Mouse (Mus musculus): Measurements from ENCODE around the gene Appl1. TPM values are rescaled to one million over a fixed set of nuclear protein-coding genes. Genes with fewer than 3 reads are reported as not detected.

Appl1 gene
- 39.3 and 47.7 TPM in 2 replicates for polyA plus RNA-seq (2015; fragmentation: Nextera tagmentation; extraction: Ambion mirVana)

GRCm38 (mm10) chr14:26971106-26971789, at the start of gene Appl1:
TSS of gene Appl1 (minus strand) at chr14:26971232.
- Histone ChIP-seq H3K9ac (peak within 1 kb of the TSS; percentile 79), H3K36me3 (no peaks in the 10 kb centered on the region), H3K27ac (replicated peaks) (peak within 1 kb of the TSS; percentile 91), H3K27me3 (no peaks in the 10 kb centered on the region), H3K4me2 (replicated peaks) (peak within 1 kb of the TSS; percentile 56), H3K9me3 (replicated peaks) (no peaks in the 10 kb centered on the region), H3K4me3 (replicated peaks) (peak within 1 kb of the TSS; percentile 92), H3K4me1 (no peaks in the 10 kb centered on the region)
- no peak for ATAC-seq (ENCODE audit: insufficient number of reproducible peaks, low FRiP score, low TSS enrichment, low read depth)
- 36% methylated on average over 10 of the region's 10 CpGs for whole genome bisulfite sequencing

- H3K4me2 ChIP-seq (replicated peaks) = no peak overlapping the region
- H3K4me1 ChIP-seq = no peaks in the 10 kb centered on the region
- 83% methylated on average over 14 of the region's 14 CpGs for WGBS
- no peak for ATAC-seq (ENCODE audit: insufficient number of reproducible peaks, low FRiP score, low TSS enrichment, low read depth)
- H3K9me3 ChIP-seq (replicated peaks) = no peaks in the 10 kb centered on the region
- no peak overlapping the region for H3K9ac ChIP-seq
- H3K4me3 ChIP-seq (replicated peaks) = no peak overlapping the region
- no peak overlapping the region for H3K27ac ChIP-seq (replicated peaks)
- H3K36me3 ChIP-seq = no peaks in the 10 kb centered on the region
- H3K27me3 ChIP-seq = no peaks in the 10 kb centered on the region
Observed at GRCm38 (mm10) chr14:27019850-27020249, 48.8 kb upstream of the Appl1 start.

DNA sequence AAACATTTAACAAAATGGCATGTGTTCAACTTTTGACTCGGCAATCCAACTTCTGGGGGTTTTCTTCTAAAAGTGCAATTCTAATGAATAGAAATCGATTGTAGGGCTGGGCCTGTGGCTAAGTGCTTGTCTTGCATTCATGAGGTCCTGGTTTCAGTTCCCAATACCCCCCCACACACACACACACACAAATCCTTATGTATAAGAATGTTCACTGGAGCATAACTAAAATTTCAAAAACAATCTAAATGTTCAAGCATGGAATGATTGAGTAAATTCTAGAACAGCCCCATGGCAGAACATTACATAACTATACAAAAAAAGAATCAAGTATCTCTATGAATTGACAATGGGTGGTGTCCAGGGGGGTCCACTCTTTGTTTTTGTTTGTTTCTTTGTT, 46.9 kb upstream of the Appl1 start:
- no peak overlapping the region for H3K27ac ChIP-seq (replicated peaks)
- H3K4me2 ChIP-seq (replicated peaks) = no peak overlapping the region
- no peaks in the 10 kb centered on the region for H3K27me3 ChIP-seq
- H3K4me3 ChIP-seq (replicated peaks) = no peak overlapping the region
- no peak overlapping the region for H3K9ac ChIP-seq
- ATAC-seq (ENCODE audit: insufficient number of reproducible peaks, low FRiP score, low TSS enrichment, low read depth) = no peak
- H3K9me3 ChIP-seq (replicated peaks) = no peaks in the 10 kb centered on the region
- no peaks in the 10 kb centered on the region for H3K36me3 ChIP-seq
- WGBS = 84% methylated on average over 2 of the region's 2 CpGs
- no peaks in the 10 kb centered on the region for H3K4me1 ChIP-seq

DNA sequence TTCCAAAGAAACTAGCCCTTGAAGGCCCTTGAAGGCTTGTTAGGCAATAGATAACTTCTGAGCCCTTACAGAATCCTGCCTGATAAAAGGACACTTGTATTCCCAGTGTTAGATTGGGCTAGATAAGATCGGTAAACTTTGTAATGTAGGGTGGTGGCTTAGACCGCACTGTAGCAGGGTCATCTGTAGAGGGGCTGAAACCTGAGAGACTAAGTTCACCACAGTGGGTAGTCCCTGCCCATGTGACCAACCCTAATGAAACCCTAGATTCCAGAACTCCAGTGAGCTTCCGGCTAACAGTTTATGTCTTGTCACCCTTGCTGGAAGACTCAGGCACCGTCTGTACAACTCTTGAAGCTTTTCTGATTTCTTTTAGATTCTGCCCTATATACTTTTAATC, 42.6 kb upstream of the Appl1 start:
- no peaks in the 10 kb centered on the region for H3K36me3 ChIP-seq
- ATAC-seq (ENCODE audit: insufficient number of reproducible peaks, low FRiP score, low TSS enrichment, low read depth) = no peak
- H3K4me3 ChIP-seq (replicated peaks) = no peak overlapping the region
- no peak overlapping the region for H3K4me2 ChIP-seq (replicated peaks)
- no peak overlapping the region for H3K27ac ChIP-seq (replicated peaks)
- H3K27me3 ChIP-seq = no peaks in the 10 kb centered on the region
- H3K9ac ChIP-seq = no peak overlapping the region
- WGBS = 47% methylated on average over 4 of the region's 4 CpGs
- no peaks in the 10 kb centered on the region for H3K9me3 ChIP-seq (replicated peaks)
- H3K4me1 ChIP-seq = no peaks in the 10 kb centered on the region

DNA sequence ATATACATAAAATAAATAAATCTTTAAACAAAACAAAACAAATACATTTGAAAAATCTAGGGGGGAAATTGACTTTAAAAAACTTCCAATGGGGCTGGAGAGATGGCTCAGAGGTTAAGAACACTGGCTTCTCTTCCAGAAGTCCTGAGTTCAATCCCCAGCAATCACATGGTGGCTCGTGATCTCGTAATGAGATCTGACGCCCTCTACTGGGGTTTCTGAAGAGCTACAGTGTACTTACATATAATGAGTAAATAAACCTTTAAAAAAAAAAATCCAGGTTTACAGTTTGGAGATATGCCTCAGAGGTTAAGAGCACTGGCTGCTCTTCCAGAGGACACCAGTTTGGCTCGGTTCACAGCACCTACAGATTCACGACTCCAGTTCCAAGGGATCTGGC, 40.5 kb upstream of the Appl1 start:
- H3K27ac ChIP-seq (replicated peaks) = no peak overlapping the region
- no peak overlapping the region for H3K4me3 ChIP-seq (replicated peaks)
- H3K9me3 ChIP-seq (replicated peaks) = no peaks in the 10 kb centered on the region
- H3K4me2 ChIP-seq (replicated peaks) = no peak overlapping the region
- 82% methylated on average over 5 of the region's 5 CpGs for WGBS
- H3K36me3 ChIP-seq = no peaks in the 10 kb centered on the region
- no peaks in the 10 kb centered on the region for H3K4me1 ChIP-seq
- H3K27me3 ChIP-seq = no peaks in the 10 kb centered on the region
- no peak for ATAC-seq (ENCODE audit: insufficient number of reproducible peaks, low FRiP score, low TSS enrichment, low read depth)
- H3K9ac ChIP-seq = no peak overlapping the region

- Histone ChIP-seq H3K4me3 (replicated peaks) (no peak overlapping the region), H3K4me2 (replicated peaks) (no peak overlapping the region), H3K9me3 (replicated peaks) (no peaks in the 10 kb centered on the region), H3K27me3 (no peaks in the 10 kb centered on the region), H3K9ac (no peak overlapping the region), H3K36me3 (no peaks in the 10 kb centered on the region), H3K27ac (replicated peaks) (no peak overlapping the region), H3K4me1 (no peaks in the 10 kb centered on the region)
- ATAC-seq (ENCODE audit: insufficient number of reproducible peaks, low FRiP score, low TSS enrichment, low read depth) = no peak
- 27% methylated on average over 6 of the region's 6 CpGs for WGBS
Observed at GRCm38 (mm10) chr14:27005937-27006336, 34.9 kb upstream of the Appl1 start.

DNA sequence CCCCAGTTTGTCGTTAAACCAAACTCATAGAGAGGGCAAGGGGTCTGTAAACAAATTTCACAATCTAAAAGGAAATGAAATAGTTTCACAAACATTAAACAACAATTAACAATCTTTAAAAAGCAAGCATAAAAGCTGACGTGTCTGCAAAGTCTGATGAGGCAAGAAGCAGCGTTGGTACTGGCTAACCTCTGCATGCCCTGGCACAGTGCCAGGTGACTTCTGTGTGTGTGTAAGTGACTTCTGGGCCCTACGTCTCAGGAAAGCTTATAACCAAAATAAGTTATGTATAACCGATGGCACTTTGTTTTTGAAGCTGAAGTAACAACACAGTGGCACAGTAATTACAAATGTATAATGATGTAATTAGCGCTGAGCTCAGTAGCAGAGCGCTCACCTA, 33.9 kb upstream of the Appl1 start:
- Histone ChIP-seq H3K27me3 (no peaks in the 10 kb centered on the region), H3K4me1 (no peaks in the 10 kb centered on the region), H3K9ac (no peak overlapping the region), H3K9me3 (replicated peaks) (no peaks in the 10 kb centered on the region), H3K36me3 (no peaks in the 10 kb centered on the region), H3K27ac (replicated peaks) (no peak overlapping the region), H3K4me2 (replicated peaks) (no peak overlapping the region), H3K4me3 (replicated peaks) (no peak overlapping the region)
- no peak for ATAC-seq (ENCODE audit: insufficient number of reproducible peaks, low FRiP score, low TSS enrichment, low read depth)
- WGBS = 68% methylated on average over 7 of the region's 7 CpGs

DNA sequence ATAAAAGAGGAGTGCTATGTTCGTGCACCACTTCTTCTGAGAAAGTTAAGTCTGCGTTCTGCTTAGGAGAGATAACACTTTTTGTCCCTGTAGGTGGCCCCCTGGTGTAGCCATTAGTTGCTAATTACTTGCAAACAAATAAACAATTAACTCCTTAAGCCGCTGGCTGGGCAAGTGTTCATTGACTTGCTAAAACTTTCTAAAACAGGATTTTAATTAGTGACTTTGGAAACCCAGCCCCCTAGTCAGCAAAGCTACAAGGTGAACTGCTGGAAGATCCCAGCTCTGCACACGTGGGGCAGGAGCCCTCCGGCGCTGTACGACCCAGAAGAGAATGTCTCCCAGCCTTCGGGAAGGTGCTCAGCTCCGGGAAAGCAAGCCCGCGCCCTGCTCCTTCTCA, 29.4 kb upstream of the Appl1 start:
- H3K27ac ChIP-seq (replicated peaks) = no peak overlapping the region
- H3K4me1 ChIP-seq = no peaks in the 10 kb centered on the region
- no peaks in the 10 kb centered on the region for H3K9me3 ChIP-seq (replicated peaks)
- no peak for ATAC-seq (ENCODE audit: insufficient number of reproducible peaks, low FRiP score, low TSS enrichment, low read depth)
- H3K9ac ChIP-seq = no peak overlapping the region
- 0 out of 2 replicates have a peak overlapping the region, but pooled peaks have one; percentile 17 for H3K4me2 ChIP-seq (replicated peaks)
- H3K27me3 ChIP-seq = no peaks in the 10 kb centered on the region
- no peak overlapping the region for H3K4me3 ChIP-seq (replicated peaks)
- WGBS = 4% methylated on average over 11 of the region's 11 CpGs
- no peaks in the 10 kb centered on the region for H3K36me3 ChIP-seq

GRCm38 (mm10) chr14:26996257-26996656, 25.2 kb upstream of the Appl1 start:
- Histone ChIP-seq H3K36me3 (no peaks in the 10 kb centered on the region), H3K27me3 (no peaks in the 10 kb centered on the region), H3K4me3 (replicated peaks) (no peak overlapping the region), H3K27ac (replicated peaks) (no peak overlapping the region), H3K9me3 (replicated peaks) (no peaks in the 10 kb centered on the region), H3K4me2 (replicated peaks) (no peak overlapping the region), H3K4me1 (peaks cover 6% of the 10 kb centered on the region; the same call in 1 of the 2 replicates), H3K9ac (no peak overlapping the region)
- no peak for ATAC-seq (ENCODE audit: insufficient number of reproducible peaks, low FRiP score, low TSS enrichment, low read depth)

- 0 out of 2 replicates have a peak, but pooled peaks have one; percentile 39 for ATAC-seq (ENCODE audit: insufficient number of reproducible peaks, low FRiP score, low TSS enrichment, low read depth)
- H3K27me3 ChIP-seq = no peaks in the 10 kb centered on the region
- WGBS = 8% methylated on average over 16 of the region's 16 CpGs
- H3K9me3 ChIP-seq (replicated peaks) = no peaks in the 10 kb centered on the region
- H3K4me2 ChIP-seq (replicated peaks) = peak within 1 kb of the TSS; percentile 46
- H3K4me3 ChIP-seq (replicated peaks) = peak within 1 kb of the TSS; percentile 38
- H3K4me1 ChIP-seq = peaks cover 6% of the 10 kb centered on the region; the same call in 1 of the 2 replicates
- peak within 1 kb of the TSS; percentile 45; the same call in 1 of the 2 replicates for H3K27ac ChIP-seq (replicated peaks)
- H3K36me3 ChIP-seq = no peaks in the 10 kb centered on the region
- H3K9ac ChIP-seq = 0 out of 2 replicates have a peak within 1 kb of the TSS, but pooled peaks have one; percentile 15
Observed at GRCm38 (mm10) chr14:26994211-26994741, 23.2 kb upstream of the Appl1 start, which contains the start of gene Hesx1. TSS of gene Hesx1 (plus strand) at chr14:26994416.

DNA sequence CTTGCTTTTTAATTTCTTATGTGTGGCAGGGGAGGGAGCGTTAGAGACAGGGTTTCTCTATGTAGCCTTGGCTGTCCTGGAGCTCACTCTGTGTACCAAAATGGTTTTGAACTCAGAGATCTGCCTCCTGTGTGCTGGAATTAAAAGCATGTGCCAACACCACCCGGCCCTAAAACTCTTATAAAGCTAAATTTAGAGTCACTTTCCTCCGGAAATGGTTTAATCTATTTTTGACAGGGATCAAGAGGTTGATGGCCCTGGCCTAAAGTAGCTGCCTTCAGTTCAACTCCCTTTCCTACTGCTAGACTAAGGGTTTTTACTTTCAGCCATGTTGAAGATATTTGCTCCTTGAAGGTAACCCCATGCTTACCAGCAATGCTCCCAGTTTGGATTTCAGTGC, 22.4 kb upstream of the Appl1 start:
- H3K4me3 ChIP-seq (replicated peaks) = no peak overlapping the region
- ATAC-seq (ENCODE audit: insufficient number of reproducible peaks, low FRiP score, low TSS enrichment, low read depth) = no peak
- H3K9me3 ChIP-seq (replicated peaks) = no peaks in the 10 kb centered on the region
- H3K27ac ChIP-seq (replicated peaks) = no peak overlapping the region
- no peak overlapping the region for H3K4me2 ChIP-seq (replicated peaks)
- no peaks in the 10 kb centered on the region for H3K27me3 ChIP-seq
- H3K9ac ChIP-seq = no peak overlapping the region
- H3K36me3 ChIP-seq = no peaks in the 10 kb centered on the region
- H3K4me1 ChIP-seq = peaks cover 6% of the 10 kb centered on the region; the same call in 1 of the 2 replicates
- 34% methylated on average over 3 of the region's 3 CpGs for WGBS

DNA sequence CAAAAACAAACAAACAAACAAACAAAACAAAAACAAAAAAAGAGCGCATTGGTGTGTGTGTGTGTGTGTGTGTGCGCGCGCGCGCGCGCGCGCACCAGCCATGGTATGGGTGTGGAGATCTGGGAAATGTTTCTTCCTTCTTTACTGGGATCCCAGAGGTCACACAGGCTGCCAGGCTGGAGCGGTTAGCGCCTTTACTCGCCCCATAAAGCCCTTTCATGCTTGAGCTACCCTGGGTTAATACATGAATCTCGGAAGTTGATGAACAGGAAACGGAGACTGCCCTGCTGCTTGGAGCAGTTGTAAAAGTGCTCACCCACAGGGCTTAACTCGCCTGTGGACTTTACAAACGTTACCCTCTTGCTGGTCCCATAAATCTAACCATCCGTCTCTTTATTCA, 20.6 kb upstream of the Appl1 start:
- Histone ChIP-seq H3K9ac (no peak overlapping the region), H3K9me3 (replicated peaks) (no peaks in the 10 kb centered on the region), H3K36me3 (no peaks in the 10 kb centered on the region), H3K4me3 (replicated peaks) (no peak overlapping the region), H3K27me3 (no peaks in the 10 kb centered on the region), H3K4me1 (peaks cover 6% of the 10 kb centered on the region; the same call in 1 of the 2 replicates), H3K27ac (replicated peaks) (no peak overlapping the region), H3K4me2 (replicated peaks) (no peak overlapping the region)
- WGBS = 77% methylated on average over 18 of the region's 18 CpGs
- ATAC-seq (ENCODE audit: insufficient number of reproducible peaks, low FRiP score, low TSS enrichment, low read depth) = no peak
